Mouse (Mus musculus) lung, adult 2 months (tissue): Measurements from ENCODE around the gene Mgat5. TPM values are rescaled to one million over a fixed set of nuclear protein-coding genes. Genes with fewer than 3 reads are reported as not detected.

ENCODE experiments used
- DNase-seq: peaks from one replicate; pipeline ENCODE4 v3.0.0; 2022
- H3K4me1 ChIP-seq: fragments of 200-500 bp; 2 replicates; pipeline ENCODE4 v1.6.1; 2011; ENCODE audit warnings: low read length; ENCODE audit not compliant: control insufficient read depth, insufficient read depth
- H3K4me3 ChIP-seq: fragments of 200-500 bp; replicated peaks from 2 replicates; pipeline ENCODE3; 2011; ENCODE audit warnings: low read depth, mild to moderate bottlenecking, control low read depth, low read length; ENCODE audit errors: extremely low read depth
- CTCF ChIP-seq: fragments of 200-500 bp; IDR thresholded peaks from 2 replicates; pipeline ENCODE4 v1.5.1; 2011; ENCODE audit warnings: mild to moderate bottlenecking, low read length, control low read depth; ENCODE audit not compliant: insufficient read depth
- POLR2A ChIP-seq: fragments of 200-500 bp; IDR thresholded peaks from 2 replicates; pipeline ENCODE4 v1.6.1; 2011; ENCODE audit warnings: low read depth, mild to moderate bottlenecking, control low read depth, low read length, borderline replicate concordance; ENCODE audit errors: extremely low read depth
- WGBS: fragments of 180-500 bp; shearing (Covaris S2); methylation state at CpG from one replicate; pipeline ENCODE4 v1.1.7; 2018; 5-methylcytosine and 5-hydroxymethylcytosine counted together
- polyA plus RNA-seq: library from polyadenylated mRNA; depleted of rRNA; stranded (reverse); fragments of >200 nt; gene quantifications from 2 replicates; pipeline ENCODE4 v1.2.3, GENCODE M21; 2012

Mgat5 gene
- polyA plus RNA-seq, 1 experiment: 9.0 TPM

GRCm38 (mm10) chr1:127500701-127501100 lies 295.9 kb downstream of the Mgat5 start:
- Histone ChIP-seq H3K4me1 (no peaks in the 10 kb centered on the region), H3K4me3 (no peak overlapping the region)
- TF ChIP-seq CTCF (no peak), POLR2A (no peak)
- 62% methylated on average over 17 of the region's 17 CpGs for WGBS
- no peak for DNase-seq

- no peak overlapping the region for H3K4me3 ChIP-seq
- 79% methylated on average over 10 of the region's 10 CpGs for WGBS
- TF ChIP-seq CTCF: no peak
- no peak for TF ChIP-seq POLR2A
Observed at GRCm38 (mm10) chr1:127507042-127507650, 302.3 kb downstream of the Mgat5 start.

GRCm38 (mm10) chr1:127508067-127508739 lies 303.4 kb downstream of the Mgat5 start:
- TF ChIP-seq POLR2A (no peak), CTCF (no peak)
- 75% methylated on average over 16 of the region's 16 CpGs for whole genome bisulfite sequencing
- H3K4me3 ChIP-seq: no peak overlapping the region
- no peaks in the 10 kb centered on the region for H3K4me1 ChIP-seq
- DNase-seq: no peak

More at GRCm38 (mm10) chr1:127507042-127507650, 302.3 kb downstream of the Mgat5 start:
- DNase-seq: no peak
- H3K4me1 ChIP-seq: no peaks in the 10 kb centered on the region

- H3K4me1 ChIP-seq: no peaks in the 10 kb centered on the region
- WGBS: 81% methylated on average over 8 of the region's 8 CpGs
- no peak overlapping the region for H3K4me3 ChIP-seq
- TF ChIP-seq CTCF (no peak), POLR2A (no peak)
- no peak for DNase-seq
Observed at GRCm38 (mm10) chr1:127508921-127509320, 304.1 kb downstream of the Mgat5 start.

- no peak for TF ChIP-seq POLR2A
- no peak for TF ChIP-seq CTCF
- DNase-seq: no peak
- no peaks in the 10 kb centered on the region for H3K4me1 ChIP-seq
- H3K4me3 ChIP-seq: no peak overlapping the region
- WGBS: 72% methylated on average over 6 of the region's 6 CpGs
Observed at GRCm38 (mm10) chr1:127511362-127511761, 306.5 kb downstream of the Mgat5 start.

GRCm38 (mm10) chr1:127512709-127513108 lies 307.9 kb downstream of the Mgat5 start:
- WGBS: 58% methylated on average over 6 of the region's 6 CpGs
- TF ChIP-seq POLR2A (no peak), CTCF (no peak)
- DNase-seq: no peak
- Histone ChIP-seq H3K4me3 (no peak overlapping the region), H3K4me1 (no peaks in the 10 kb centered on the region)

- Histone ChIP-seq H3K4me1 (no peaks in the 10 kb centered on the region), H3K4me3 (no peak overlapping the region)
- TF ChIP-seq POLR2A: no peak
- no peak for TF ChIP-seq CTCF
- DNase-seq: no peak
- WGBS: 74% methylated on average over 8 of the region's 8 CpGs
Observed at GRCm38 (mm10) chr1:127513140-127513539, 308.3 kb downstream of the Mgat5 start.

- WGBS: 73% methylated on average over 3 of the region's 3 CpGs
- TF ChIP-seq POLR2A (no peak), CTCF (no peak)
- DNase-seq: no peak
Observed at GRCm38 (mm10) chr1:127513664-127514063, 308.8 kb downstream of the Mgat5 start.

GRCm38 (mm10) chr1:127514479-127514878 lies 309.7 kb downstream of the Mgat5 start:
- TF ChIP-seq POLR2A (no peak), CTCF (no peak)
- Histone ChIP-seq H3K4me1 (no peaks in the 10 kb centered on the region), H3K4me3 (no peak overlapping the region)
- no peak for DNase-seq
- WGBS: 68% methylated on average over 3 of the region's 3 CpGs

More at GRCm38 (mm10) chr1:127513664-127514063, 308.8 kb downstream of the Mgat5 start:
- Histone ChIP-seq H3K4me1 (no peaks in the 10 kb centered on the region), H3K4me3 (no peak overlapping the region)

- Histone ChIP-seq H3K4me3 (no peak overlapping the region), H3K4me1 (no peaks in the 10 kb centered on the region)
- 97% methylated on average over 10 of the region's 10 CpGs for WGBS
- DNase-seq: no peak
- TF ChIP-seq POLR2A (no peak), CTCF (no peak)
Observed at GRCm38 (mm10) chr1:127514888-127515287, 310.1 kb downstream of the Mgat5 start.
